Mouse (Mus musculus): ENCODE measurements around the gene Car3. TPM values are rescaled to one million over a fixed set of nuclear protein-coding genes. Genes with fewer than 3 reads are reported as not detected.
"Not testable (repeated sequence)": the region's sequence is repeated elsewhere in the genome, so short reads cannot be mapped to it uniquely, and the experiment has no call there.

Gene Car3
- 26.3 TPM for polyA plus RNA-seq (2012; fragmentation: generic; extraction: Trizol)
- long read RNA-seq, experiment 1, transcript Car3-201 (7 exons, 1,679 nt), result major isoform, 798 of 840 reads
- long read RNA-seq, experiment 1, partial matches to known transcripts, result 10 of 840 reads
- long read RNA-seq, experiment 1, other reads (novel, unspliced or antisense), result 30 of 840 reads
- long read RNA-seq, experiment 2, transcript Car3-201 (7 exons, 1,679 nt), result major isoform, 66 of 67 reads
- long read RNA-seq, experiment 2, partial matches to known transcripts, result 0 of 67 reads
- long read RNA-seq, experiment 2, other reads (novel, unspliced or antisense), result 1 of 67 reads

GRCm38 (mm10) chr3:14863022-14863711 lies at the start of gene Car3:
Gene Car3, plus strand, starts transcription at chr3:14863512.
- Histone ChIP-seq H3K4me3 (ENCODE audit: insufficient read depth, poor library complexity, severe bottlenecking) (no peak within 1 kb of the TSS), H3ac (ENCODE audit: control insufficient read depth, insufficient read length, low read depth) (peak within 1 kb of the TSS; percentile 62), H3K79me3 (ENCODE audit: low read depth) (no peaks in the 10 kb centered on the region), H3K27me3 (ENCODE audit: control insufficient read depth, insufficient read depth, insufficient read length) (no peaks in the 10 kb centered on the region), H3K79me2 (ENCODE audit: control insufficient read depth, insufficient read depth) (no peaks in the 10 kb centered on the region), H3K36me3 (ENCODE audit: control insufficient read depth, insufficient read depth) (no peaks in the 10 kb centered on the region)
- no peak for TF ChIP-seq MYOD1 (IDR thresholded peaks at IDR 0.05; ENCODE audit: control insufficient read depth, insufficient read length, low read depth)
- TF ChIP-seq MAX (IDR thresholded peaks at IDR 0.05), result no peak

GRCm38 (mm10) chr3:14815396-14815795 lies 47.9 kb upstream of the Car3 start:
- not testable (repeated sequence) for H3ac ChIP-seq (ENCODE audit: control insufficient read depth, insufficient read length, low read depth); H3K27me3 ChIP-seq (ENCODE audit: control insufficient read depth, insufficient read depth, insufficient read length); H3K4me3 ChIP-seq (ENCODE audit: insufficient read depth, poor library complexity, severe bottlenecking); H3K36me3 ChIP-seq (ENCODE audit: control insufficient read depth, insufficient read depth); H3K79me3 ChIP-seq (ENCODE audit: low read depth); H3K79me2 ChIP-seq (ENCODE audit: control insufficient read depth, insufficient read depth)

- Histone ChIP-seq H3ac (ENCODE audit: control insufficient read depth, insufficient read length, low read depth) (no peak overlapping the region), H3K36me3 (ENCODE audit: control insufficient read depth, insufficient read depth) (no peaks in the 10 kb centered on the region), H3K4me3 (ENCODE audit: insufficient read depth, poor library complexity, severe bottlenecking) (no peak overlapping the region), H3K79me3 (ENCODE audit: low read depth) (no peaks in the 10 kb centered on the region), H3K27me3 (ENCODE audit: control insufficient read depth, insufficient read depth, insufficient read length) (no peaks in the 10 kb centered on the region), H3K79me2 (ENCODE audit: control insufficient read depth, insufficient read depth) (no peaks in the 10 kb centered on the region)
- TF ChIP-seq MAX (IDR thresholded peaks at IDR 0.05), result no peak
- no peak for TF ChIP-seq CEBPB (IDR thresholded peaks at IDR 0.05; ENCODE audit: low read depth)
Observed at GRCm38 (mm10) chr3:14819844-14820504, 43.3 kb upstream of the Car3 start.

- Histone ChIP-seq H3K36me3 (ENCODE audit: control insufficient read depth, insufficient read depth) (no peaks in the 10 kb centered on the region), H3ac (ENCODE audit: control insufficient read depth, insufficient read length, low read depth) (no peak overlapping the region), H3K79me3 (ENCODE audit: low read depth) (no peaks in the 10 kb centered on the region), H3K79me2 (ENCODE audit: control insufficient read depth, insufficient read depth) (no peaks in the 10 kb centered on the region), H3K27me3 (ENCODE audit: control insufficient read depth, insufficient read depth, insufficient read length) (no peaks in the 10 kb centered on the region), H3K4me3 (ENCODE audit: insufficient read depth, poor library complexity, severe bottlenecking) (no peak overlapping the region)
- TF ChIP-seq CTCF (IDR thresholded peaks at IDR 0.05; ENCODE audit: control insufficient read depth, insufficient read depth, insufficient read length), result no peak
Observed at GRCm38 (mm10) chr3:14828896-14829295, 34.4 kb upstream of the Car3 start.

GRCm38 (mm10) chr3:14831219-14831835 lies 32.0 kb upstream of the Car3 start:
- H3K36me3 ChIP-seq (ENCODE audit: control insufficient read depth, insufficient read depth), result no peaks in the 10 kb centered on the region
- no peaks in the 10 kb centered on the region for H3K79me2 ChIP-seq (ENCODE audit: control insufficient read depth, insufficient read depth)
- H3K27me3 ChIP-seq (ENCODE audit: control insufficient read depth, insufficient read depth, insufficient read length), result no peaks in the 10 kb centered on the region
- H3K4me3 ChIP-seq (ENCODE audit: insufficient read depth, poor library complexity, severe bottlenecking), result no peak overlapping the region
- no peak overlapping the region for H3ac ChIP-seq (ENCODE audit: control insufficient read depth, insufficient read length, low read depth)
- H3K79me3 ChIP-seq (ENCODE audit: low read depth), result no peaks in the 10 kb centered on the region
- TF ChIP-seq FOSL1 (IDR thresholded peaks at IDR 0.05; ENCODE audit: insufficient read depth, low read length, poor library complexity, severe bottlenecking), result no peak
- TF ChIP-seq MAX (IDR thresholded peaks at IDR 0.05), result no peak
- TF ChIP-seq MYOD1 (IDR thresholded peaks at IDR 0.05; ENCODE audit: control insufficient read depth, insufficient read length, low read depth), result no peak
- no peak for TF ChIP-seq MYOG (IDR thresholded peaks at IDR 0.05; ENCODE audit: control insufficient read depth, extremely low read depth, insufficient read length)

- no peak overlapping the region for H3K4me3 ChIP-seq (ENCODE audit: insufficient read depth, poor library complexity, severe bottlenecking)
- H3K27me3 ChIP-seq (ENCODE audit: control insufficient read depth, insufficient read depth, insufficient read length), result no peaks in the 10 kb centered on the region
- H3ac ChIP-seq (ENCODE audit: control insufficient read depth, insufficient read length, low read depth), result no peak overlapping the region
- H3K79me2 ChIP-seq (ENCODE audit: control insufficient read depth, insufficient read depth), result no peaks in the 10 kb centered on the region
- TF ChIP-seq CEBPB (IDR thresholded peaks at IDR 0.05; ENCODE audit: low read depth) (peak; percentile 72), MYOD1 (IDR thresholded peaks at IDR 0.05; ENCODE audit: control insufficient read depth, insufficient read length, low read depth) (no peak)
- H3K79me3 ChIP-seq (ENCODE audit: low read depth), result no peaks in the 10 kb centered on the region
- H3K36me3 ChIP-seq (ENCODE audit: control insufficient read depth, insufficient read depth), result no peaks in the 10 kb centered on the region
Observed at GRCm38 (mm10) chr3:14832766-14833165, 30.5 kb upstream of the Car3 start.
